Mouse (Mus musculus): Measurements from ENCODE around the gene Jam3.

DNA sequence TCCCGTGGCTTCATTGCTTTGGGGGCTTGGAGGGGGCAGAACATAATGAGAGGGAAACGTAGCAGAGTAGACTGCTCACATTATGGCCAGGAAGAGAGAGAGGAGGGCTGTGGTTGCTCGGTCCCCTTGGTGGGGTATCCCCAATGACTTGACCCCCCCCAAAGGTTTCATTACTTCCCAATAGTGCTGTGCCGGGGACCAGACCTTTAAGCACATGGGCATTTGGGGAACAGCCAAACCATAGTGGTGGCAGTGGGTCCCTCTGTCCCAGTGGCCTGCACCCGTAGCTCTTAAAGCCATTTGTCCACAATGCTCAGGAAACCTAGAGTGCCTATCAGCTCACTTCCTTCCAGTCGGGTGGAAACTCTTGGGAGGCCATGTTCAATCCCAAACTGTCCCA lies 17.6 kb upstream of the Jam3 start:
- no peak for TF ChIP-seq CTCF (IDR thresholded peaks at IDR 0.05; ENCODE audit: low read depth, low read length)
- no peak for TF ChIP-seq POLR2A (IDR thresholded peaks at IDR 0.05; ENCODE audit: extremely low read depth, insufficient read depth, low read length)
